Mouse (Mus musculus) effector memory CD4-positive, alpha-beta T cell, adult 7 months (primary cell): ENCODE measurements around the gene Dnajb2. TPM values are rescaled to one million over a fixed set of nuclear protein-coding genes. Genes with fewer than 3 reads are reported as not detected.

Source experiments
- polyA plus RNA-seq: library from polyadenylated mRNA; unstranded; fragments of 100-300 nt; shearing (Covaris generic); gene quantifications from one replicate; pipeline ENCODE4 v1.2.1, GENCODE M21; 2017

The Dnajb2 gene
- polyA plus RNA-seq = 109 TPM

DNA sequence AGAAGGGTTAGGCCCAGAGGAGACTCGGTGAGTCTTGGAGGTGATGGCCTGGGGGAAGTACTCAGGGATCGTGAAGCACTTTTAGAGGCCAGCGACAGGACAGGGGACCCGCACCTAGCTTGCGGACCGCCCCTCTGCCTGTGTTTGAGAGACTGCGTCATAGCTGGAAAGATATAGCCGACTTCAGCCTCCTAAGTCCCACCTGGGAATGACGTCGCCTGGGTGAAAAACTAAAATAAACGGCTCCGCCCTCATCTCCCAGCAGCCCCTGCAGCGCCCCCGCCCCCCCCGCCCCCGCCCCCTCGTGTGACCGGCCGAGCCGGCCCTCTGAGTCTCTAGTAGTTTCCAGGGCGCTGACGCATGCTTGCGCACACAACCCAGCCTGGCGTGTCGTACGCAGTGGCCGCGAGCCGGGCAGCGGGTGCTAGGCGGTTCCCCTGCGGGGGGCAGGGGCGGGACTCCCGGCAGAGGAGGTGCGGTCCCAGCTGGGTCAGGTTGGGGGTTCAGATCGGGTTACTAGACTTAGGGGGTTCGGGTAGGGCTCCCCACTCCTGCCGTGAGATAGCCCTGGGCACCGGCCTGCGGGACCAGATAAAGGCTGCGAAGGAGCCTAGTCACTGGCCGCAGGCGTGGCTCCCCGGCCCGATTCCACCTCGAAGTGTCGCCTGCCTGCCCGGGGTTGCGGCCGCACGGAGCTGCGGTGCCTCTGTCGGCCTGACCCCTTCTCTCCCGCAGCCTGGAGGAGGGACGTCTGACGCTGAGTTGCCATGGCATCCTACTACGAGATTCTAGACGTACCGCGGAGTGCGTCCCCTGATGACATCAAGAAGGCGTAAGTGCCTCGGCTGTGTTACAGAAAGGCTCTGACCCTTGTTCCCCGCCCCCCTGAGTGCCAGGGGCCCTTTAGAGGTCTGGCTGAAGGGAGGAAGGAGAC lies at the start of gene Dnajb2:
Gene Dnajb2 (plus strand): TSS at position 290 of the 934 bp plus-strand sequence.

GRCm38 (mm10) chr1:75191622-75192402 lies 44.4 kb upstream of the Dnajb2 start, which contains the start of the genes Ankzf1 and Atg9a:
TSS of gene Ankzf1 (plus strand) at chr1:75192151.
TSS of gene Atg9a (minus strand) at chr1:75192196.

DNA sequence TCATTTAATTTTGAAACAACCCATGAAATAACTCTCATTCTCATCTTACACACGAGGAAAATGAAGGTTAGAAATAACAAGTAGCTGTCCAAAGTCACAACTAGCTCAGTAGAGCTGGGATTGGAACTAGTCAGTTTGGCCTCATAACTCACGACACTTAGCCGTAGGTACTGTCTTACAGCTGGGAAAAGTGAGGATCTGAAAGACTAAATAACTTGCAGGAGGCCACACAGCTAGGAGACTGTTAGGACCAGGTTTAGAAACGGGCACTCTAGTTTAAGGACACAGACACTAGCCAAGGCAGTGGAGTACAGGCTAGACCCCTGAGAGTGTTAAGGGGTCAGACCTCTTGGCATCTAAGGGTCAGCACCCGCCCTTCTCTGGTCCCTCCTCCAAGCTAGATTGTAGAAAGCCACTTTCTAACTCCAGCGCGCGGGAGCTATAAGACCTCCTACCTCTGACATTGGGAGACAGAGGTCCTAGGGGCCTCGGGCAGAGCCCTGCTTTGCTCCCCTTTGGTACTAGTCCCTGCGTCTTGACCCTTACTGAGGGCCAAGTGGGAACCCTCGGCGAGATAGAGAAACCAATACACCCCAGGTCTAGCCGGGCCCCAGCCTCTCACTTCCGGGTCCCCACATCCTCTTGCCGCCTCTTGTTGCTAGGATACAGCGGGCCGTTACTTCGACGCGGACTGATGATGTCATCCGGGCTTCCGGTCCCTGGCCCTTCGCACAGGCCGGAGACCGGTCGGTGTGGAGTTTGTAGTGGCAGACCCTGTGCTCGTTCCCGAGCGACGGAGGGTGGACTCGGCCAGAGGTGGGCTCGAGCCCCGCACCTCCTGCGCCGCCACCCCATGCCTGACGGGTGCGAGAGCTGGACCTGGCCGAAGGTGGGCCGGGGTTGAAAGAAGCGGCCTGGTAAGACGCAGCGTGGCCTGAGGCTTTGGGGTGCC lies 25.8 kb upstream of the Dnajb2 start, which contains the start of the genes Glb1l and Stk16:
Gene Glb1l (minus strand): TSS at position 678 of the 952 bp plus-strand sequence.
Gene Stk16 (plus strand): TSS at position 703 of the 952 bp plus-strand sequence.

GRCm38 (mm10) chr1:75219531-75219930 lies 16.7 kb upstream of the Dnajb2 start, which contains the start of gene Tuba4a:
TSS of gene Tuba4a (minus strand) at chr1:75219865.

GRCm38 (mm10) chr1:75231664-75232152 lies 4.5 kb upstream of the Dnajb2 start, which contains the start of gene A630095N17Rik:
TSS of gene A630095N17Rik (minus strand) at chr1:75232102.

GRCm38 (mm10) chr1:75264091-75264880 lies 28.1 kb downstream of the Dnajb2 start, which contains the start of gene Ptprn:
TSS of gene Ptprn (minus strand) at chr1:75264502.

DNA sequence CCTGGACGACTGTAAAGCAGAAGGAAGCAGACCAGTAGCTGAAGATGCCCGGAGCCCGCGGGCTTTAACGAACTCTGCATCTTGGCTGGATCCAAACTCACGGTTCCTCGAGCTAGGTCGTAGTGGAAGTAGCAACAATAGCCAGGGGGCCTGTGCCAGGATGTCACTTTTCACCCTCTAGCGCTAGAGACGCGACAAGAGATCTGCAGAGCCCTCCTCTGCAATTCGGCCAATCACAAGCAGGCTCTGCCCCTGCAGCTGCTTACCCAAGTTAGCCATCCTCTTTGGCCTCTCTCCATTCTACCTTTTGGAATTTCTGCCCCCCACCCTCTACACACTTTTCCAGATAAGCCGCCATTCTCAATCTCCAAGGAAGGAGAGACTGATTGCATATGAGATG lies 42.0 kb downstream of the Dnajb2 start, which contains the start of gene Resp18:
Gene Resp18 (minus strand): TSS at position 188 of the 400 bp plus-strand sequence.

Other genes with a start within 250 kb of the Dnajb2 start
- gene Nhej1, start 111.2 kb upstream of the Dnajb2 start, polyA plus RNA-seq = 6.5 TPM
- gene Slc23a3, start 102.5 kb upstream of the Dnajb2 start, polyA plus RNA-seq = 0.30 TPM
- gene Cnppd1, start 93.7 kb upstream of the Dnajb2 start, polyA plus RNA-seq = 159 TPM
- 86.1 TPM for gene Retreg2, start 93.6 kb upstream of the Dnajb2 start, polyA plus RNA-seq
- 76.0 TPM for gene Zfand2b, start 67.8 kb upstream of the Dnajb2 start, polyA plus RNA-seq
- 3.3 TPM for gene Abcb6, start 56.0 kb upstream of the Dnajb2 start, polyA plus RNA-seq
- 19.0 TPM for gene Ankzf1, start 44.3 kb upstream of the Dnajb2 start, polyA plus RNA-seq
- 17.3 TPM for gene Atg9a, start 44.2 kb upstream of the Dnajb2 start, polyA plus RNA-seq
- 7.4 TPM for gene Glb1l, start 25.6 kb upstream of the Dnajb2 start, polyA plus RNA-seq
- 59.4 TPM for gene Stk16, start 25.6 kb upstream of the Dnajb2 start, polyA plus RNA-seq
- gene Tuba4a, start 16.5 kb upstream of the Dnajb2 start, polyA plus RNA-seq = 208 TPM
- gene A630095N17Rik, start 4.3 kb upstream of the Dnajb2 start, polyA plus RNA-seq = not detected
- 0.13 TPM for gene Ptprn, start 28.1 kb downstream of the Dnajb2 start, polyA plus RNA-seq
- gene Resp18, start 42.0 kb downstream of the Dnajb2 start, polyA plus RNA-seq = not detected
- gene Dnpep, start 81.6 kb downstream of the Dnajb2 start, polyA plus RNA-seq = 42.9 TPM
- gene Des, start 123.9 kb downstream of the Dnajb2 start, polyA plus RNA-seq = not detected
- 0.59 TPM for gene Speg, start 138.9 kb downstream of the Dnajb2 start, polyA plus RNA-seq
- 97.2 TPM for gene Gmppa, start 199.5 kb downstream of the Dnajb2 start, polyA plus RNA-seq
- gene Asic4, start 214.0 kb downstream of the Dnajb2 start, polyA plus RNA-seq = not detected
- 31.4 TPM for gene Chpf, start 242.9 kb downstream of the Dnajb2 start, polyA plus RNA-seq
- 3.5 TPM for gene Tmem198, start 243.1 kb downstream of the Dnajb2 start, polyA plus RNA-seq